Mouse (Mus musculus) liver (tissue): ENCODE measurements around the gene Nkd1.
A peak's percentile ranks its signal among the peaks of the same experiment; 100 is the strongest.

Source experiments
- DNase-seq: peaks from one replicate; pipeline ENCODE4 v3.0.0-alpha.2; 2020; ENCODE audit warnings: mixed read lengths

Gene Nkd1

DNA sequence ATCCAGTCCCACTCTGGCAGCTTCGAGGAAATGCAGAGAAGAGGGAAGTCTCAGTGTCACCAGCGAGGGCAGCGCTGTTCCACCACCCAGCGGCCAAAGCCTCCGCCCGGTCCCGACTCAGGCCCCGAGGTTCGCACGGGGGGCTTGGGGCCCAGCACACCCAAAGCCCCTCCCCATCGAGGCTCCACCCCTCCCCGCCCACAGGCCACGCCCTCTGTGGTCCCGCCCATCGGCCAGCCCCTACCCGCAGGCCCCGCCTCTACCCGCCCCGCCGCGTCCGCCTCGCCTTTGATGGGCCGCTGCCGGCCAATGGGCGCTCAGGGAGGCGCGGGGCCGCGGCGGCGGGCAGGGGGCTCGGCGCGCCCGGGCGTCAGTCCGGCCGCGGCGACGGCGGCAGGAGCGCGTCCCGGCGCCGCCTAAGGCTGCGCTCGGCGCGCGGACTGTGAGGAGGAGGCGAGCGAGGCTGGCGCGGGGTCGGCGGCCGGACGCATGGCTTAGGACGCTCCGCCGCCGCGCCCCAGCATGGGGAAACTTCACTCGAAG is at the start of gene Nkd1:
Nkd1 (plus strand) TSS at position 370 of the 543 bp plus-strand sequence.
- peak; percentile 85 for DNase-seq

DNA sequence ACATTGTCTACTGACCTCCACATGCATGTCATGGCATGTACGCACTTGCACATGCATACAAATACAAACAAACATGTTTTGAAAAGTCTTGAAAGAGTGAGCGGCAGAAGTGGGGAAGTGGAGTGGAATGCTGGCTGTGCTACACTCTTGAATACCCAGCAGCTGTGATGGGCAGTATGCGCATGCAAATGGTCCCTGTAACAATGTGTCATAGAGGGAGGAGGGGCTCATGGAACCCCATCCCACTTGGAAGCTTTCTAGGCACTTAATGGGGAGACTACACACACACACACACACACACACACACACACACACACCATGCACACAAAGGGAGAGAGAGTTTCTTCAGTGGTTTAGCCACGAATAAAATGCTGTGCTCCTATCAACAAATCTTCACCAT is 39.9 kb upstream of the Nkd1 start:
- no peak for DNase-seq

DNA sequence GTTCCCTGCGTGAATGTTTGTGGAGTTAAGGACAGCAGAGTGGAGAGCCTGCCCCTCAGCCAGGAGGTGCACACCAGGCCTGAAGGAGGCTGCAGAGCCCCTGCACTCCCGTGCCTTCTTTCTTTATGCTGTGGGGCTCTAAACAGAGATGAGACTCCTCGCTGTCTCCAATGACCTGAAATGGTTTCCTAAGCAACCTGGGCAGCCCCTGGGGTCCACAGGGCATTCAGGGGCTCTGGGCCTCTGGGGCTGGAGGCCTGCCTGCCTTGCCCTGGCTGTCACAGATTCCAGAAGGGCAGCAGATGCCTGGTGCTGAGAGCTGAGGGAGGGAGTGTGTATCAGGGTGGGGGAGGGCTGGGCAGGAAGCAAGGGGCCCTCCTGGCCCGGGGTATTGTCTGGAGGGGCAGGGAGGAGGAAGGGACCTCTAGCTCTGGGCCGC is 32.7 kb upstream of the Nkd1 start:
- peak; percentile 13 for DNase-seq

DNA sequence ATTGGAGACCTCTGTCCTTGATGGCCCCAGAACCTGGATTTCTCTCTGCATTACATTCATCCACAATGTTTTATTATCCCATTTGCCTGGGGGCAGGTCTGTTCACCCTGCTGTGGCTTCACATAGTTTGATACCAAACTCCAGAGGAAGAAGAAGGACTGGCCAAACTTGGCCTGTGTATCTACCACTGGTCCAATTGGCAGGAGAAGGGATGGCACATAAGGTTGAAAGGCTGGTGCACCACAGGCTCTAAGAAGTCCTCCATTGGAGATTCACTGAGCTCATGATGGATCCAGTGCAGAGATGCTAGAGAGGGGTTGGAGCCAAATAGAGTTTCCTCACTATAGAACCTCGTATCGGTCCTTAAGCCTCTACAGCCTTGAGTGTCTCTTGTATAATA is 27.1 kb upstream of the Nkd1 start:
- no peak for DNase-seq

DNA sequence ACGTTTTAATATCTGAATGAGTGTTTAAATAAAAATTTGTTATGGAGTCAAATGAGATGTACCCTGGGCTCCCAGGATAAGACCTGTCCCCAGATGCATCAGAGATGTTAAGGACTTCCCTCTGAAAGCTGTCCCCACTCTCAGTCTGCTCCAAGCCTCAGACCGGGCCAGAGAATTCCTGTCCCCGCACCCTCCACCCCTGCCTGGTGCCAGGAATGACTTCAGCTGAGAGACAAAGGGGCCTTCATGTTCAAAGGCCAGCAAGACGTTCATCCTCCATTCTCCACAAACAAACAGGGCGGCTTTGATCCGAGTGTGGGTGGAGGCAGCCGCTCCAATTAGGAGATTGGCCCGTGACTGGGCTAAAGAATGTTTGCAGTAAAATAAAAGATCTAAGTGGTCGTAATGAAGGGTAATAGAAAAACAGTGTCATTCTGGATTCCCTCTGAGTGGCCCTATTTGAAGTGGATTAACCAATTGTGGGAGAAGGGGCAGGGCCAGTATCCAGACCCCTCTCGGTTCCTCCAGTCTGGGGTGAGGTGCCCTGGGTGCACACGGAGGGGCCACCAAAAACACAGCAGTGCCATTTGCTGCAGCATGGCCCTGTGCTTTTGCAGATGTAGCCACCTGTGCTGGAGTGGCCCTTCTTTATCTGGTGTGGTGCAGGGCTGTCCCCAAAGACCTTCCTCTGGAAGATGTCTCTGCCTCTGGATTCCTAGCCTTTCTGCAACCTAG is 25.9 kb upstream of the Nkd1 start:
- no peak for DNase-seq

DNA sequence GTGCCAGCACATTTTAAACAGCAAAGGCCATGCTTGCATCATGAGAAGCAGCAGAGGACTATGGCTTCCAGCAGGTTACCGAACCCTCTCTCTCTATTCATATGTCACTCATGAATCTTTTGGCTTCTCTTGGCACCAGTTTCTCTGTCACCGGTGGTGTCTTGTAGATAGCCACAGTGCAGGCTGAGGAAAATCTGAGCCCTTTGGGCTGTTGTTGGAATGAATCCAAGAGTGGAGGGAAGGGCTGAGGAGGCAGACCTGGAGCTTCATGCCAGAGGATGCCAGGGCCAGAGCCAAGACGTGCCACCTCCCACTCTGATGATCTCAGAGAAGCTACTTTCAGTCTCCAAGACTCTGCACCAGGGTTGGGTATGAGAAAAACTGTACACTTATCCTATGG is 19.0 kb upstream of the Nkd1 start:
- no peak for DNase-seq

DNA sequence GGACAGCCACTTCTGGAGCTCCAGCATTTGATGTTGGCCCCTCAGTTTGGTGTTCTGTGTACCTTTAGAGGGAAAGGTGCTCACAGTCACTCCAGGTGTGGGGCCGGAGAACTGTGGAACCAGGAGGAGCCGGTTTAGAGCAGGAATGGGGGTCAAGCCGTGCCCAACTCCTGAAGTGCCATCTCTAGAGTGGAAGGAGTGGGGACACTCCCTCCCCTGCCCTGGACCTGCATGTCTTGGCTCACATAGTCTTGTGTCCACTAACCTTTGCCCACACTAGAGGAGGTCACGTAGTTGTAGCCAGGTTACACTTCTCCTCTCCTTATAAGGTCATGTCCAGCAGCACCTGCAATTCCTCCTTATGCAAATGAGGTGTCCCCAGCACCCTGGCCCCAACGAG is 14.2 kb upstream of the Nkd1 start:
- no peak for DNase-seq

DNA sequence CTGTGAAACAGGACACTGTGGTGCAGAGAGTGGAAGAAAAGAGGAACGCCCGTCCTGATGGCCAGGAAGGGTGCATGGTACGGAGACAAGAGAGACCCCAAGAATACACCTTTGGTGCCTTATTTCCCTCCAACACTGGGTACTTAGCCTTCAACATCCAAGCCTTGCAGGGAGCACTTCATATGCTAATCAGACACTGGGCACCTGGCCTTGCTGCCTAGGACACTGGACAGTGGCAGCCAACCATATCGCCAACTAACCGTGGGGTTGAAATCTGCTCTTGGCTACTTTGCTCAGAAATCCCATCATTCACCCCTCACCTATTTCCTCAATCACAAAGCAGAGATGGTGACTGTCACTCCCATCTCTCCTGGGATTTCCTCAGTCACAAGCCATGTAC is 10.1 kb upstream of the Nkd1 start:
- DNase-seq: no peak

DNA sequence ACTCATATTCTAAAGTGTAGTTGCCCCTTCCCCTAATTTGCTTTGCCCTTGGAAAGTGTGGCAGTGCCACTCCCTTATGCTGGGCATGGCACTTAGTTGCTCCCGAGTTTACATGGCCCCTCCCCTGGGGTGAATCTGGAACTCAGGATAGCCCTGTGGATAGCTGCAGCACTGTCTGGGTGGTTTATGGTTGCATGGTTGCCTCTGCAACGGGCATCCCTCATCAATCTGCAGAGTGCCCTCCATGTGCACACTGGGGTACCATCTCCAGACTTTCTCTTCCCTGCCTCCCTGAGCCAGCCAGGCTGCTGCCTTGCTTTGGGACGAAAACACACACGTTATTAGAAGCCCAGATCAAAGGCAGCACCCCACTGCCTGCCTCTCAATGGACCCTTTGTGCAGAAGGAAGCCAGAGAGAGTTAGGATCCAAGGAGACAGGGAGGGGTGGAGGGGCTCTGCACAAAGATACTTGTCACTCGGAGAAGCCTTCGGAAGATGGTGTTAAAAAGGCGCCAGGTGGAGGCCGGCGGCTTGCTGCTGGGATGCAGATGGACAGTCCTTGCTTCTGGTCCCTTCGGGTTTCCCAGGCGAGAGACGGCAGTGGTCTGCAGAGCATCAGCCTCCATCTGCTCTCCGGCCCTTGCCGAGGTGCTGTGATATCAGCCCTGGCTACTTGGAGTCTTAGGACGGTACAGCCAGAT is 8.9 kb upstream of the Nkd1 start:
- no peak for DNase-seq

DNA sequence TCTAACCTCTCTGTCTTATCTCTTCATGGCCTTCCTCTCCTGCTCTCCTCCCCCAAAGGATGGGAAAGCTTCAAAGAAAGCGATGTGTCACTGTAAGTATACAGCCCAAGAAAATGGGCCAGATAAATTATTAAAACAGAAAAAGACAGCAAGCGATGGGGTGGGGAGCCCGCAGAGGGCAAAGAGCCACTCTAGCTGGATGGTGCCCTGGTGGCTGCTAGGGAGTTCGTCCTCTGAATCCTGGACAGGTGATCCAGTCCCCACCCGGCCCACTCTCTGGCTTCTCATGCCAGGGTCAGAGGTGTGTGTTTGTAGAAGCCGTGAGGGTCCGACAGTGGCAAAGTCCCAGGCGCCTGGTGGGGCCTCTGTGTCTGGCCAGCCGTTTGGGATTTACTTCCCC is 3.1 kb upstream of the Nkd1 start:
- no peak for DNase-seq

DNA sequence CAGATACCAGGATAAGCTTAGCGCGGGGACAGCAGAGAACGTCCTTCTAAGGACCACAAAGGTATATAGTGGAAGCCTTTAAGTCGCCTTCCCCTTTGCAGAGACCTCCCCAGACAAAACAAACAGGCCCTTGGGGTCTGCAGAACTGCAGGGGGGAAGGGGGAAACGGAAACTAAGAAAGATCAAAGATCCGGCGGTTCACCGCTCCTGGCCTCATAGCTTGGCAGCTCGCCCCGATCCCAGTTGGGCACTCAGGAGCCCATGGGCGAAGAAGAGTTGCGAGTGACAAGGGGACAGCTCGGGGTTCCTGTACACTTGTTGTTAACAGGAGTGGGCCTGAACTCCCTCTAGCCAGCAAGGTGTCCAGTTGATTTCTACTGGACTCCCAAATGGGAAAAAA is 773 bp upstream of the Nkd1 start:
- no peak for DNase-seq

DNA sequence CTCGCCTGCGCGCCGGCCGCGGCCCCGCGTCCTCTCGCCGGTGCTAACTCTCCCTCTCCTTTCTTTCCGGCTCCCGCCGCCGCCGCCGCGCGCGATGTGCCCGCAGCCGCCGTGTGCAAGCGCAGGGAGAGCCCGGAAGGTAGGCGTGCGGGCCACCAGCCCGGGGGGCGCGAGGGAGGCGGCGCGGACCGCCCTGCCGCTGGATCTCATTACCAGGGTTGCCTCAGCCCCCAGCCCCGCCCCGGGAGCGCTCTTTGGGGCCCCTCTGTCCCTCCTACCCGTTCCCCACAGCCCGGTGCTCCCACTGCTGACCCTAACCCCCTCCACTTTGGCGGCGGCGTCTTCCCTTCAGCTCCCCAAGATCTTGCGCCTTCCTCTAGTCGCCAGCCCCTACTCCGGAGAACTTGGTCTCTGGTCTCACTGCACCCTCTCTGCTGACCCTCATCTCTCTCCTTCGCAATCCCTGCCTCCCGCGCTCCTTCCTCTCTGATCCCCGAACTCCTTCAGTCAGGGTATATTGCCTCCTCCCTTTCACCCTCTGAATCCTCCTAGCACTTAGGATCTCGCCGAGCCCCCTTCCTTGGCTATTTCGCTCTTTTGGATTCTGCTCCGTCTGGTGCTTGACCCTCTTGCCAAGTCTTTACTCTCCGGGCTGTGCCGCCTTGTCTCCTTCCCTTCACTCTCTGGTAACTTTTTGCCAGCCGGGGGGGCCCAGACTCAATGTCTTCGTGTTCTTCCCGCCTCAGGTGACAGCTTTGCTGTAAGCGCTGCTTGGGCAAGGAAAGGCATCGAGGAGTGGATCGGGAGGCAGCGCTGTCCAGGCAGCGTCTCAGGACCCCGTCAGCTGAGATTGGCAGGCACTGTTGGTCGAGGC is 624 bp downstream of the Nkd1 start:
- DNase-seq: peak; percentile 15

DNA sequence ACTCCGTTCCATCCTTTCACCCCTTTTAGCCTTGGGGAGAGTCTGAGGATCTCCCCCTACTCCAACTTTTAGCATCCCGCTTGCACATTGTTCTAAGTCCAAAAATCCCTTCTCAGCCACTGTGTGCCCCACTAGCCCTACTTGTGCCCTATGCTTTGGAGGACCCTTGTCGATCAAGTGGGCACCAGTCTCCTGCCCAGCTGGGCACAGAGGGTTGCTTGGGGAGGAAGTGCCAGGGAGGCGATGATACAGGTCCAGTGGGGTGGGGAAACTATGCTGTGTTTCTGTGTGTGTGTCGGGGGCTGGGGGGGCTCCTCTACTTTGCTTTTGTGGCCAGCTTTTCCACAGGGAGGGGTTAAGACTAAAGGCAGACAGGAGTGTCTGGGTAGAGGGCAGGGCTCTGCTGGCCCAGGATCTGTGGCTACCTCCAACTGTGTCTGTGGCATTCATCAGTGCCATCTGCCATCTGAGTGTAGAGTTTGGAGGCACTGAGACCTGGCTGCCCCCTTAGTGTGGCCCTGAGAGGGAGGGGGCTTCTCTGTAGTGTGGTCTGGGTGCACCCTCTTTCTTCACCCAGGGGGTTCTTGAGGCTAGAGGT is 1.4 kb downstream of the Nkd1 start:
- DNase-seq: no peak

DNA sequence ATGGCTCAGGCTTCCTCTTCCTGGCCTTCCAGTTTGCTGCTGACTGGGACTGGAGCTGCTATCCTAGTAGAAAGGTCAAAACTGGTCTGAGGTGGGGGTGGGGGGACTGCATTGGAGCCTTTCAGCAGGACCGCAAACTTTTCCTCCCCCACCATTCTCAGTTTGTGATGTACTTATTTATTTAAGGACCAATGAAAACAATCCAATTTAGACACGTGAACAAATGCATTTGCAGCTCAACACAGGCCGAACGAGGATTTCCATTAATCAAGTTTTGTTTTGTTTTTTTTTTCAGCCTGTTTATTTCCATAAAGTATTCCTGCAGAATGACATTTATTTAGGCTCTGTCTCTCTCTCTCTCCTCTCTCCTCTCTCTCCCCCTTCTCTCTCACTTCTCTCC is 2.5 kb downstream of the Nkd1 start:
- no peak for DNase-seq

DNA sequence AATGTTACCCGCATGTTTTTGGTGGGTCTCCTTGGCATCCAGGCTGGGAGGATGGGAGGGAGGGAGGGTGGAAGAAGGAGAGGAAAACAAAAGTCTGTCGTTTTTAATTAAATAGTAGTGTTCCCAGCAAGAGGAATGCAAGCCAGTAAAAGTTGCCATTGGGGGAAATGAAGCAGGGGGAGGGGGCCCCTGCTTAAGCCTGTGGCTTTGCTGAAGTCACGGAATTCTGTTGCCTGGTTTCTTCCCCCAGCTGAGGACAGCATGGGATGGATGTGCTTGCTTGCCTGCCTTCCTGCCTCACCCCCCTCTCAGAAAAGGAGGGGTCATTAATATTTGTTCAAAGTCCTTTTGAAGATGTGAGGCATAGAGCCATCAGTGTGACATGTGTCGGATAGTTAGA is 3.0 kb downstream of the Nkd1 start:
- no peak for DNase-seq

DNA sequence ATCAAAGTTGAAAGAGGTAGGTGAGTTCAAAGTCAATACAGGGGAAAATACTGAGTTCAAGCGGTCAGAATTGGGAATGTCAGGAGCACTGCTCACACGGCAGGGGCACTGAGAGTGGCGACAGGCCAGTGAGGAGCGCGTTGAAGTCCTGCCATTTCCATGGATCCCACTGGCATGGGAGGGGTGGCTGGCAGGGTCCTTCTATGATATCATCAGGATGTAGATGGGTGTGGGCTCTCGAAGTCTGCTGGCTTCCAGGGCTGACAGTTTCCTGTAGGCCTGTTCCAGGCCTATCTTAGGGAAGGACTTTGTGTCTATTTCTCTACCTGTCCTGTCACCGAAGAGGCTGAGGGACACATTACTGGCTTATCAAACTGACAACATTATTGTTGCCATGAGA is 3.7 kb downstream of the Nkd1 start:
- DNase-seq: no peak

DNA sequence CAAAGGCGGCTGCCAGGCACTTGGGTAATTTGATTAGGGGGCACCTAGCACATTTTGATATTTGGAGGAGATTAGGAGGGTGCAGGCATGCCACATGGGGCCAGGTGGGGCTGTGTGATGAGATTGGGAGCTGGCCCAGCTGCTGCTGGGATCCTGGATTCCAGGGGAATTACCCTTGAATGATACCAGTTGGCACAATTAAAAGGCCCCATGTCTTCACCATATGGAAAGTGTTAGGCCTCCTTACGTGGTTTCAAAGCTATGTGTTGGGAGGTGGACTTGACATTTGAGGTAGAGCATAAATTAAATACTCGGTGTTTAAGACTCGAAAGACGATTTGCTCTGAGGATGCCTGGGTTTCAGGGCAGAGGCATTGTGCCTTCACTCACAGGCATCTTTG is 5.1 kb downstream of the Nkd1 start:
- DNase-seq: no peak

DNA sequence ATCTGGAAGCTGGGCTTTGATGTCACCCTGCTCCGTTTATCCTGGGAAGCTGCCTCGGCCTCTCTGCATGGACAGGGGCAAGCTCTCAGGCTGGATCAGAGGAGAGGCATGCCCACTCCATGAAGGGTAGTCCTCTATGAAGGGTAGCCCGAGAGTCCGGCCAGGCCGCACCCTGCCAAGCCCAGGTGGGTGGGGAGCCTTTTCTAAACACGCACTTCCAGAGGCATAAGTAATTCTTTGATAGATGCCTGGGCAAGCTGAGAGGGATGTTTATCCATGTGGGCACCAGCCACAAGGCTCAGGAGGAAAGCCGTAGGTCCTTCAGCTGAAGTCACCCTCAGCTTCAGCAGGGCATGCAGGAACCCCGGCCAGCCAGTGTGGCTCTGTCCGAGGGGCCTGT is 7.0 kb downstream of the Nkd1 start:
- DNase-seq: no peak

DNA sequence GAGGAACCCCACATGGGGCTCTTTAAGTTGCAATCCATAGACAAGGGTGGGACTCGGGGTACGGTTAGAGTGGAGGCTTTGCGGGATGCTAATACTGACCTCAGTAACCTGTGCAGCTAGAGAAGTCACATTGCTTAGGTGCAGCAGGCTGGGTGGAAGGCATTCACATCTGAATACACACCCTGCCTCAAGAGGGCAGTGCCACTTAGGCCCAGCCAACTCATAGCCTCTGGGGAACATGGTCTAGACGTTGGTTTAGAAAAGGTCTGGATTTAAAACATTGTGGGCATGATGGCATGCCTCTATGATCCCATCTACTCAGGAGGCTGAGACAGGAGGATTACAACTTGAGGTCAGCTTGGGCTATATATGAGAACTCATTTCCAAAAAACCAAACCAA is 8.6 kb downstream of the Nkd1 start:
- DNase-seq: no peak

DNA sequence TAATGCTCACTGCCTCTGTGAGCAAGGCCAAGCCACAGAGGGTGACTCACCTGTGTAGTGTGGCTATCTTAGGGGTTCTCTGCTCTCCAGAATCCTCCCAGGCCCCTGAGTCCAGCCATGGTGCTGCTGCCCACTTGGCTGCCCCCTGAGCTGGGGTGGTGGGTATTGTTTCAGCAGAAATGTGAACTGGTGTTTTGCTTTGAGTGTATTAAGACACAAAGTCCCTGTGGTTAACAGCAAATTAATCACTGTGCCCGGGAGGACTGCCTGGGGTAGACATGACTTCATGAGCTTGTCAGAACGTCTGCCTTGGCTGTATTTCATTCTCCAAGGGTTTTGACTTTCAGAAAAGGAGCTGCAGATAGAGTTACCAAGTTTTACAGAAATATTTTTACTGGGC is 15.9 kb downstream of the Nkd1 start:
- DNase-seq: no peak

DNA sequence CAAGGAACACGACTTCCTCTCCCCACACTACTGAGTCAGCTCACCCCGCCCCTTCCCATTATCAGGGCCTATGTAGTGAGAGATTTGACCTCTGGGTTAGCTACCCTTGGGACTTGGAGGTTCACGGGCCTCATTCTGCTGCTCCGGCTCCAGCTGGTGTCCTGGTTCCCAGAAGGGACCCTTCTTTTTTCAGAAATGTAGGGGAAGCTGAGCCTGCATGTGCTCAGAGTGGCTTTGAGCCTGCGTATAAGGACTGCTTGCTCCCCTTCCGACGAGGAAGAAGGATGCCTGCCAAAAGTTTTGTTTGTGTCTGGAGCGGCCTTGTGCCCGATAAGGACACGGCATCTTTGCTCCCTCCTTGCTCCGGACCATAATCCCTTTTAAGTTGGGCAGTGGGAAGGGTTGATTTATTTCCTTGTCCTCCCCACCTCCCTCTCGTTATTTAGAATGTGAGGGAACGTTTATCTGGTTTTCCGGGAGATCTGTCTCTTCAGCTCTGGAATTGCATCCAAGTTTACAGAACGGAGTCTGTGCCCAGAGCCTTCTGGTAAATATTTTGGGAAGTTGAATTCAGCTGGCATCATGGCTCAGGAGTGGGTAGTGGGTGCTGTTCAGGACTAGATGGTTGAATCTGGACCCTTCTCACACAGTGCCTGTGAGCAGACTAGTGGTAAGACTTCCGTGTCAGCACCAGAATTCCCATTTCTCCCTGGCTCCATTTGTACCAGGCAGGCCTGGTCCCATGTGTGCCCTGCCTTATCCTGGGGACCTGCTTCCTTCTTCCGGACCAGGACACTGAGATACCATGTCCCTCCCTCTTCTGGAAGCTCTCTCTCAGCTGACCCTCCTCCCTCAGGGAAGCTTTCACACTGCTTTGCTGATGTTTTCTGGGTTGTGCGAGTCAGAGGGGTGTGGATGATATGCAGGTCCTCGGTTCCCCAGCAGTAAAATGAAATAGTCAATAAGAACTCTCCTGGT is 17.1 kb downstream of the Nkd1 start:
- DNase-seq: no peak

DNA sequence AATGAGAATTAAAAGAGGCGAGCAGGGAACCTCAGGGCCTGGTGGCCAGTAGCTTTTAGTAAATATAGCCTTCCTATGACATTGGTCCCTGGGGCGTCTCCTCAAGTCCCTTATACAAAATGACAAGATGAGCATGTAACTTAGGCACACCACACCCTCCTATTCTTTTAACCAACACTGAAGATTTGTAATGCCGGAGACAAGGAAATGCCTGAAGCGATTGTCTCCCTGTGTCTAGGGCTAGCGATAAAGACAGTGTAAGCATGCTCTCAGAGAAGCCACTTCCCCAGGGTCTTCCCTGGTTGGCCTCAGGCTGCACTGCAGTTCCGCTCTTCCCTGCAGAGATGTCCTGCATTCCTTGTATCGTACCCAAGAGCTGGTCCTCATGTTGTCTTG is 17.8 kb downstream of the Nkd1 start:
- no peak for DNase-seq
